ENCODE assay signal across 8 mouse cellular contexts in genomic region chr5:115163563-115163962, GRCm38 (mm10). TPM values are rescaled to one million over a fixed set of nuclear protein-coding genes. Genes with fewer than 3 reads are reported as not detected.
DNase-seq lines count a peak whose midpoint lies in the region; ATAC-seq lines count a peak whose summit lies in the region.

No protein-coding gene starts in this region.

- H3K4me2 ChIP-seq in midbrain, embryonic 11.5 days, result no peak overlapping the region
- no peak overlapping the region for H3K4me2 ChIP-seq in midbrain, embryonic 13.5 days (replicated peaks)
- H3K4me2 ChIP-seq in kidney, embryonic 15.5 days, result peak overlapping the region; percentile 34; the same call in 1 of the 2 replicates

- no peak overlapping the region for H3K9ac ChIP-seq in midbrain, embryonic 11.5 days (ENCODE audit: low read length)
- no peak overlapping the region for H3K9ac ChIP-seq in midbrain, embryonic 13.5 days (replicated peaks)
- no peak overlapping the region for H3K9ac ChIP-seq in kidney, embryonic 15.5 days

- 36% methylated on average over 8 of the region's 8 CpGs for WGBS in midbrain, embryonic 11.5 days
- 39% methylated on average over 8 of the region's 8 CpGs for whole genome bisulfite sequencing in midbrain, embryonic 13.5 days
- 48% methylated on average over 8 of the region's 8 CpGs for WGBS in kidney, embryonic 15.5 days

- no peak overlapping the region for H3K27ac ChIP-seq in midbrain, embryonic 11.5 days (ENCODE audit: low read depth, low read length)
- H3K27ac ChIP-seq in midbrain, embryonic 13.5 days, result no peak overlapping the region
- 0 out of 2 replicates have a peak overlapping the region, but pooled peaks have one; percentile 13 for H3K27ac ChIP-seq in kidney, embryonic 15.5 days

- H3K36me3 ChIP-seq in midbrain, embryonic 11.5 days (ENCODE audit: control insufficient read depth, insufficient read depth, low read length), result no peaks in the 10 kb centered on the region
- no peaks in the 10 kb centered on the region for H3K36me3 ChIP-seq in midbrain, embryonic 13.5 days
- no peaks in the 10 kb centered on the region for H3K36me3 ChIP-seq in kidney, embryonic 15.5 days

- DNase-seq in midbrain, embryonic 11.5 days (ENCODE audit: low spot score, missing footprints), result peak; percentile 82
- DNase-seq in adrenal gland, postnatal 36 days, result peak; percentile 72 to 80
- peak; percentile 49 to 63 for DNase-seq in frontal cortex, postnatal 10 days (ENCODE audit: low spot score in 2 of 2)
- DNase-seq in lung, adult 18-20 months, result peak; percentile 69 to 77
- DNase-seq in right cerebral cortex, postnatal 36 days (ENCODE audit: low spot score in 2 of 2), result peak; percentile 39 to 44

- no peak for ATAC-seq in midbrain, embryonic 11.5 days (ENCODE audit: low FRiP score)
- no peak for ATAC-seq in midbrain, embryonic 13.5 days
- ATAC-seq in kidney, embryonic 15.5 days (replicated peaks; ENCODE audit: low FRiP score), result no peak
- no peak for ATAC-seq in megakaryocyte-erythroid progenitor cell, adult 5-6 weeks (replicated peaks; ENCODE audit: low FRiP score, low TSS enrichment, poor library complexity, severe bottlenecking)

- no peaks in the 10 kb centered on the region for H3K9me3 ChIP-seq in midbrain, embryonic 11.5 days (ENCODE audit: control insufficient read depth, low read length)
- H3K9me3 ChIP-seq in midbrain, embryonic 13.5 days, result no peaks in the 10 kb centered on the region
- no peaks in the 10 kb centered on the region for H3K9me3 ChIP-seq in kidney, embryonic 15.5 days (replicated peaks)

- H3K27me3 ChIP-seq in midbrain, embryonic 11.5 days (ENCODE audit: control insufficient read depth, insufficient read depth, low read length), result no peaks in the 10 kb centered on the region
- H3K27me3 ChIP-seq in midbrain, embryonic 13.5 days, result no peaks in the 10 kb centered on the region
- no peaks in the 10 kb centered on the region for H3K27me3 ChIP-seq in kidney, embryonic 15.5 days

- H3K4me3 ChIP-seq in midbrain, embryonic 11.5 days (ENCODE audit: low read depth, low read length), result no peak overlapping the region
- no peak overlapping the region for H3K4me3 ChIP-seq in midbrain, embryonic 13.5 days (replicated peaks)
- no peak overlapping the region for H3K4me3 ChIP-seq in kidney, embryonic 15.5 days (replicated peaks)

- no peaks in the 10 kb centered on the region; the same call in 1 of the 2 replicates for H3K4me1 ChIP-seq in midbrain, embryonic 11.5 days (ENCODE audit: control insufficient read depth, insufficient read depth, low read length)
- peaks cover 4% of the 10 kb centered on the region for H3K4me1 ChIP-seq in midbrain, embryonic 13.5 days (replicated peaks)
- H3K4me1 ChIP-seq in kidney, embryonic 15.5 days, result peaks cover 62% of the 10 kb centered on the region

RNA-seq across cellular contexts. Expression of gene Mlec, which starts 5.6 kb away (rescaled TPM):
- polyA plus RNA-seq in midbrain, embryonic 11.5 days (2014; fragmentation: Nextera tagmentation; extraction: Ambion mirVana), result 30.0 and 37.3 TPM in 2 replicates
- polyA plus RNA-seq in midbrain, embryonic 13.5 days (2015; fragmentation: Nextera tagmentation; extraction: Ambion mirVana), result 21.1 and 25.3 TPM in 2 replicates
- 100 to 1,000 TPM; 184 to 197 TPM for total RNA-seq in adrenal gland, postnatal 36 days (2021)
- polyA plus RNA-seq in kidney, embryonic 15.5 days (2015; fragmentation: Nextera tagmentation; extraction: Ambion mirVana), result 84.7 and 97.3 TPM in 2 replicates
- total RNA-seq in megakaryocyte-erythroid progenitor cell, adult 5-6 weeks (2014; fragmentation: Nextera tagmentation), result 86.1 and 86.4 TPM in 2 replicates
- 101 and 113 TPM in 2 replicates for total RNA-seq in megakaryocyte-erythroid progenitor cell, adult 5-6 weeks (2017)

RNA-seq across cellular contexts. Expression of gene Unc119b, which starts 28.8 kb away (rescaled TPM):
- polyA plus RNA-seq in midbrain, embryonic 11.5 days (2014; fragmentation: Nextera tagmentation; extraction: Ambion mirVana), result 55.1 and 64.6 TPM in 2 replicates
- 37.4 and 43.4 TPM in 2 replicates for polyA plus RNA-seq in midbrain, embryonic 13.5 days (2015; fragmentation: Nextera tagmentation; extraction: Ambion mirVana)
- total RNA-seq in adrenal gland, postnatal 36 days (2021), result 10 to 100 TPM; 38.9 to 45.3 TPM
- polyA plus RNA-seq in kidney, embryonic 15.5 days (2015; fragmentation: Nextera tagmentation; extraction: Ambion mirVana), result 43.7 and 48.1 TPM in 2 replicates
- total RNA-seq in megakaryocyte-erythroid progenitor cell, adult 5-6 weeks (2014; fragmentation: Nextera tagmentation), result 13.8 and 15.5 TPM in 2 replicates
- total RNA-seq in megakaryocyte-erythroid progenitor cell, adult 5-6 weeks (2017), result 7.1 and 12.7 TPM in 2 replicates

RNA-seq across cellular contexts. Expression of gene Cabp1, which starts 30.6 kb away (rescaled TPM):
- polyA plus RNA-seq in midbrain, embryonic 11.5 days (2014; fragmentation: Nextera tagmentation; extraction: Ambion mirVana), result 1.1 and 2.3 TPM in 2 replicates
- polyA plus RNA-seq in midbrain, embryonic 13.5 days (2015; fragmentation: Nextera tagmentation; extraction: Ambion mirVana), result 2.0 and 2.7 TPM in 2 replicates
- total RNA-seq in adrenal gland, postnatal 36 days (2021), result 10 to 100 TPM; 34.8 to 42.3 TPM
- polyA plus RNA-seq in kidney, embryonic 15.5 days (2015; fragmentation: Nextera tagmentation; extraction: Ambion mirVana), result 1.7 TPM in 2 replicates
- total RNA-seq in megakaryocyte-erythroid progenitor cell, adult 5-6 weeks (2014; fragmentation: Nextera tagmentation), result not detected in 2 replicates
- total RNA-seq in megakaryocyte-erythroid progenitor cell, adult 5-6 weeks (2017), result not detected in 2 replicates

RNA-seq across cellular contexts. Expression of gene Acads, which starts 44.4 kb away (rescaled TPM):
- 21.6 and 23.5 TPM in 2 replicates for polyA plus RNA-seq in midbrain, embryonic 11.5 days (2014; fragmentation: Nextera tagmentation; extraction: Ambion mirVana)
- polyA plus RNA-seq in midbrain, embryonic 13.5 days (2015; fragmentation: Nextera tagmentation; extraction: Ambion mirVana), result 21.0 and 25.1 TPM in 2 replicates
- total RNA-seq in adrenal gland, postnatal 36 days (2021), result 100 to 1,000 TPM; 156 to 220 TPM
- polyA plus RNA-seq in kidney, embryonic 15.5 days (2015; fragmentation: Nextera tagmentation; extraction: Ambion mirVana), result 85.1 and 94.7 TPM in 2 replicates
- 39.6 and 50.3 TPM in 2 replicates for total RNA-seq in megakaryocyte-erythroid progenitor cell, adult 5-6 weeks (2014; fragmentation: Nextera tagmentation)
- 19.2 and 24.8 TPM in 2 replicates for total RNA-seq in megakaryocyte-erythroid progenitor cell, adult 5-6 weeks (2017)
